Comparison of ENCODE assay signal across 8 mouse cellular contexts in the genomic region with DNA sequence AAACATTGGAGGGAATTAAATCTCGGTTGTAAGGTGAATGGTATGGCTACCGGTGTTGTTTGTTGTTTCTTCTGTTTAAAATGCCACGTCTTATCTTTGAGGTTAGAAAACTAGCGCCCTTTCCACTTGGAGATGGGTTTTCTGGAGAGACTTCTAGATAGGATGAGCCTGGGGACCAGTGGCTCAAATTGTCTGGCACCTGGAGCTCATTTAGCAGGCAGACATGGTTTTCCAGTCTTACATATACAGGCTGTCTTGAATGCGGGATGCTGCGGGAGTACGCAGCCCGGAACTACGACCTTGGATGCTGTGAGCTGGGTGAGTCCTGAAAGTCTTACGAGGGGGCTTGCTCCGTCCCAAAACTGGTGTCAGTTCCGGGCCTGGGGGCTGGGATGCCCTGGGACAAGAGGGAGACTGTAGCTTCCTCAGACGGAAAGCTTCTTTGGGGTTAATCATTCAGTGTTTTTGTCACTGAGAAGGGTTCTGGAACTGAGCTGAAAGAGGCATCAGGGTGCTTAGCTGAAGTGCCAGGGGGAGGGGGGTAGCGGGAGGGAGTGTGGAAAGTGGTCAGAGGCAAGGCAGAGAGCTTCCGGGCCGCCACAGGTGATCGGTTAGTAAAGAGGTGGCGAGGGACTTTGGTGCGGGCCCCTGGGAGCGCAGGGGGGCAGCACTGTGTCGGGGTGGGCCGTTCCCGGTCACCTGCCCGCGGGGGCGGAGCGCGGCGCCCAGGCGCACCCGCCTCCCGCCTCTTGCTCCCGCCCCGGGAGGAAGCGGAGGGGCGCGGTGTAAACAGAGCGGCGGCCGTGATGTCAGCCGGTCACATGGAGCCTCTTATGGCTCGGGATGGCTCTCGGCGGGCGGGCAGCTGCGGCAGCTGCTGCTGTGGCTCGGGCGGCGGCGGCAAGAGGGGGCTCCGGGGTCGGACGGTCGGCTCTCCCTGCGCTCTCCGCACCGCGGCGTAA.
DNase-seq lines count a peak whose midpoint lies in the region; ATAC-seq and TF ChIP-seq lines count a peak whose summit lies in the region.

No protein-coding gene starts in this region.

- 2% methylated on average over 45 of the region's 59 CpGs for WGBS in forebrain, embryonic 12.5 days
- under 1% methylated on average over 54 of the region's 59 CpGs for WGBS in heart, embryonic 16.5 days
- WGBS in liver, embryonic 14.5 days (ENCODE audit: insufficient replicate concordance): under 1% methylated on average over 57 of the region's 59 CpGs
- WGBS in stomach, embryonic 14.5 days: under 1% methylated on average over 59 of the region's 59 CpGs

- H3K4me3 ChIP-seq in forebrain, embryonic 12.5 days (replicated peaks): peak overlapping the region; percentile 70
- peak overlapping the region; percentile 73 for H3K4me3 ChIP-seq in heart, embryonic 16.5 days (ENCODE audit: low read length)
- H3K4me3 ChIP-seq in liver, embryonic 14.5 days (ENCODE audit: insufficient read depth in 1 of 2, low read depth in 2 of 2, low read length in 2 of 2): peak overlapping the region; percentile 44 to 60
- peak overlapping the region; percentile 60 for H3K4me3 ChIP-seq in stomach, embryonic 14.5 days (ENCODE audit: low read depth, low read length)

- H3K9me3 ChIP-seq in forebrain, embryonic 12.5 days: no peaks in the 10 kb centered on the region
- no peaks in the 10 kb centered on the region for H3K9me3 ChIP-seq in heart, embryonic 16.5 days (replicated peaks; ENCODE audit: control insufficient read depth, low read length)
- H3K9me3 ChIP-seq in liver, embryonic 14.5 days (ENCODE audit: control insufficient read depth, low read length): no peaks in the 10 kb centered on the region
- H3K9me3 ChIP-seq in stomach, embryonic 14.5 days (ENCODE audit: control insufficient read depth, low read depth, low read length): no peaks in the 10 kb centered on the region

- H3K9ac ChIP-seq in forebrain, embryonic 12.5 days: peak overlapping the region; percentile 72
- peak overlapping the region; percentile 81 for H3K9ac ChIP-seq in heart, embryonic 16.5 days (ENCODE audit: low read length)
- H3K9ac ChIP-seq in liver, embryonic 14.5 days (replicated peaks): no peak overlapping the region; the same call in 1 of the 2 replicates
- peak overlapping the region; percentile 63 for H3K9ac ChIP-seq in stomach, embryonic 14.5 days (replicated peaks; ENCODE audit: low read depth, low read length)

- no peaks in the 10 kb centered on the region for H3K36me3 ChIP-seq in forebrain, embryonic 12.5 days (replicated peaks)
- no peaks in the 10 kb centered on the region for H3K36me3 ChIP-seq in heart, embryonic 16.5 days (ENCODE audit: control insufficient read depth, insufficient read depth)
- no peaks in the 10 kb centered on the region for H3K36me3 ChIP-seq in liver, embryonic 14.5 days (replicated peaks; ENCODE audit: control insufficient read depth, insufficient read depth, low read depth)
- no peaks in the 10 kb centered on the region for H3K36me3 ChIP-seq in stomach, embryonic 14.5 days (ENCODE audit: control insufficient read depth, insufficient read depth, low read length)

- peak; percentile 92 for ATAC-seq in forebrain, embryonic 12.5 days (ENCODE audit: low FRiP score)
- peak; percentile 96 for ATAC-seq in heart, embryonic 16.5 days (replicated peaks; ENCODE audit: extremely low read depth, insufficient read depth, low FRiP score)
- ATAC-seq in liver, embryonic 14.5 days (ENCODE audit: insufficient read depth): peak; percentile 80
- peak; percentile 95 for ATAC-seq in stomach, embryonic 14.5 days (ENCODE audit: insufficient number of reproducible peaks, insufficient read depth, low FRiP score, low read depth)

- H3K27ac ChIP-seq in forebrain, embryonic 12.5 days: peak overlapping the region; percentile 36; the same call in 1 of the 2 replicates
- peak overlapping the region; percentile 35 for H3K27ac ChIP-seq in heart, embryonic 16.5 days (ENCODE audit: low read length)
- H3K27ac ChIP-seq in liver, embryonic 14.5 days: no peak overlapping the region
- no peak overlapping the region for H3K27ac ChIP-seq in stomach, embryonic 14.5 days (ENCODE audit: low read length)

- peaks cover 21% of the 10 kb centered on the region for H3K4me1 ChIP-seq in forebrain, embryonic 12.5 days
- peaks cover 15% of the 10 kb centered on the region for H3K4me1 ChIP-seq in heart, embryonic 16.5 days (ENCODE audit: control insufficient read depth, insufficient read depth, low read length)
- H3K4me1 ChIP-seq in liver, embryonic 14.5 days (replicated peaks; ENCODE audit: control insufficient read depth in 2 of 2, insufficient read depth in 2 of 2, low read length in 1 of 2): no peaks in the 10 kb centered on the region
- peaks cover 16% of the 10 kb centered on the region for H3K4me1 ChIP-seq in stomach, embryonic 14.5 days (ENCODE audit: control insufficient read depth, insufficient read depth, low read length)

- peak; percentile 59 for DNase-seq in 3T3-L1 (ENCODE audit: low read depth, low spot score)
- DNase-seq in brain, adult 2 months (ENCODE audit: low read depth, low spot score): peak; percentile 93
- peak; percentile 90 to 96 for DNase-seq in kidney, postnatal 25 days
- DNase-seq in liver, embryonic 14.5 days (ENCODE audit: low read depth in 3 of 3, low spot score in 3 of 3): peak; percentile 15 to 31 (median 29)
- DNase-seq in neural tube, embryonic 10.5 days (ENCODE audit: extremely low spot score, low spot score): peak; percentile 83

- no peak for TF ChIP-seq CTCF in liver, embryonic 14.5 days (IDR thresholded peaks at IDR 0.05; ENCODE audit: low read depth)

- no peak for TF ChIP-seq EP300 in liver, embryonic 14.5 days (IDR thresholded peaks at IDR 0.05; ENCODE audit: low read depth)

- H3K27me3 ChIP-seq in forebrain, embryonic 12.5 days: peaks cover 41% of the 10 kb centered on the region
- peaks cover 12% of the 10 kb centered on the region for H3K27me3 ChIP-seq in heart, embryonic 16.5 days (ENCODE audit: control insufficient read depth, insufficient read depth, low read length)
- peaks cover 33% of the 10 kb centered on the region for H3K27me3 ChIP-seq in liver, embryonic 14.5 days (ENCODE audit: control insufficient read depth, insufficient read depth, low read length)
- H3K27me3 ChIP-seq in stomach, embryonic 14.5 days (ENCODE audit: control insufficient read depth, insufficient read depth, low read length): peaks cover 3% of the 10 kb centered on the region; the same call in 1 of the 2 replicates

- H3K4me2 ChIP-seq in forebrain, embryonic 12.5 days: peak overlapping the region; percentile 97
- peak overlapping the region; percentile 72 for H3K4me2 ChIP-seq in heart, embryonic 16.5 days (ENCODE audit: low read depth, low read length)
- H3K4me2 ChIP-seq in liver, embryonic 14.5 days (ENCODE audit: low read depth): peak overlapping the region; percentile 63
- peak overlapping the region; percentile 96 for H3K4me2 ChIP-seq in stomach, embryonic 14.5 days (replicated peaks; ENCODE audit: low read depth, low read length)

Comparison
In these comparisons a context has a peak if more than half of its experiments do, and no peak if none do; other contexts are left out.
1. DNase-seq: peak in every context shown above with its lines; median percentile 93 in brain, adult 2 months; 93 in kidney, postnatal 25 days; 83 in neural tube, embryonic 10.5 days; 59 in 3T3-L1; 29 in liver, embryonic 14.5 days.
2. H3K27ac ChIP-seq: peak in forebrain, embryonic 12.5 days (single experiment) and heart, embryonic 16.5 days (single experiment); none in liver, embryonic 14.5 days (single experiment) and stomach, embryonic 14.5 days (single experiment).
3. Peak in every context shown above with its lines, with median percentiles within 50 percentile points of each other: ATAC-seq, H3K4me2 ChIP-seq and H3K4me3 ChIP-seq.